Mouse (Mus musculus): ENCODE measurements at regions not wholly inside any gene's neighbourhood (a gene's known extent, or its start where the extent isn't known, plus 50 kb on each side); places are given as distances from the start of the nearest gene placed in this dataset.

DNA sequence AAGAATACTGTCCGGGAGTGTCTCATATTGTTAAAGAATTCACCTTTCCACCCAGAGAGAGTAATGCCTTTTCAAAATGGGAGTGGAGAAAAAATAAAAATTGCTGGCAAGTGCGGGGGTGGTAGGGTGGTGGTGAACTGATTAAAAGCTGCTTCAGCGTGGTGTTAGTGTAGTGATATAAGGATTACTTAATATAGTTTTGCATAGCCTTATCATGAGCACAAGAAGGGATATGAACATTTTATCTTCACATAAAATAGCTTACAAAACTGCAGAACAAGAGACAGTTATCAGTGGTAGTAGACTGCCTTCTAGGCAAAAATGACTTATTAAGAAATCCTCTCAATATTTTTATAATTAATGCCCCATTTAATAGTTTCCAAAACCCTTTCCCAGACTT, 302.9 kb downstream of the Vgll3 start:
- TF ChIP-seq CTCF (conservative IDR thresholded peaks at IDR 0.05; ENCODE audit: low read length) (no peak), NANOG (IDR thresholded peaks at IDR 0.05; ENCODE audit: borderline replicate concordance, low read length) (no peak), POU5F1 (IDR thresholded peaks at IDR 0.05; ENCODE audit: borderline replicate concordance, low read length) (no peak)

Data from E14TG2a.4 (cell line).